Mouse (Mus musculus): Measurements from ENCODE around the gene Fam189a1.

GRCm38 (mm10) chr7:64962128-64962527, 194.2 kb downstream of the Fam189a1 start:
- TF ChIP-seq CTCF (IDR thresholded peaks at IDR 0.05; ENCODE audit: control insufficient read depth, insufficient read depth, insufficient read length), result no peak
- no peak for TF ChIP-seq MYOD1 (IDR thresholded peaks at IDR 0.05; ENCODE audit: control insufficient read depth, insufficient read length, low read depth)
- TF ChIP-seq CEBPB (IDR thresholded peaks at IDR 0.05; ENCODE audit: low read depth), result no peak
- no peak for TF ChIP-seq MAX (IDR thresholded peaks at IDR 0.05)
- no peak for TF ChIP-seq USF1 (IDR thresholded peaks at IDR 0.05; ENCODE audit: low read depth)
- no peak for TF ChIP-seq FOSL1 (IDR thresholded peaks at IDR 0.05; ENCODE audit: insufficient read depth, low read length, poor library complexity, severe bottlenecking)
- no peak for TF ChIP-seq MYOG (IDR thresholded peaks at IDR 0.05; ENCODE audit: control insufficient read depth, extremely low read depth, insufficient read length)
